Mouse (Mus musculus): ENCODE measurements around the gene Sytl3.

DNA sequence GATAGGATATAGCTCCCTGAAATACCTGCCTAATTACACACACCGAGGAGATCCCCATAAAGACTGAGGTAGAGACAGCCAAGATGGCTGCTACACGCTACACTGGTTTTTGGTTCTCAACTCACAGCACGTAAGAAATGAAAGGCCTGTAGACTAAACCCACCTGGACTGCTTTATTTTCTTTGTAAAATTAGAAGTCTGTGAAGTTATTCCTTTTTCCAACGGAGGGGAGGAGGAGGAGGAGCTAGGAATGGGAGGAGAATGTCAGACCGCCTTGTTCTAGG, 113.5 kb downstream of the Sytl3 start:
- TF ChIP-seq GATA1 (IDR thresholded peaks at IDR 0.05; ENCODE audit: borderline replicate concordance, low read length) (no peak), FLI1 (IDR thresholded peaks at IDR 0.05; ENCODE audit: low read length) (no peak)
